Mouse (Mus musculus) spleen, adult 2 months (tissue): Measurements from ENCODE around the gene Trim26. TPM values are rescaled to one million over a fixed set of nuclear protein-coding genes. Genes with fewer than 3 reads are reported as not detected.
"Not testable (repeated sequence)": the region's sequence is repeated elsewhere in the genome, so short reads cannot be mapped to it uniquely, and the experiment has no call there.

Experiments
- DNase-seq, 2 experiments: peaks; one replicate each; pipeline versions ENCODE4 v3.0.0 to v3.0.0-alpha.2; 2012 to 2021; ENCODE audit warnings: low spot score in 2 of 2, low read depth in 1 of 2
- H3K27ac ChIP-seq: fragments of 200-500 bp; 2 replicates; pipeline ENCODE4 v1.5.1; 2012; ENCODE audit warnings: low read length, inconsistent platforms; ENCODE audit not compliant: insufficient read depth
- H3K27me3 ChIP-seq: fragments of 200-500 bp; 2 replicates; pipeline ENCODE4 v1.6.1; 2012; ENCODE audit warnings: mild to moderate bottlenecking, moderate library complexity, low read length, inconsistent platforms; ENCODE audit not compliant: control insufficient read depth, insufficient read depth
- H3K36me3 ChIP-seq: fragments of 200-500 bp; 2 replicates; pipeline ENCODE4 v1.6.1; 2012; ENCODE audit warnings: mild to moderate bottlenecking, low read length, inconsistent platforms; ENCODE audit not compliant: control insufficient read depth, insufficient read depth
- H3K4me1 ChIP-seq: fragments of 200-500 bp; 2 replicates; pipeline ENCODE4 v1.6.1; 2011; ENCODE audit warnings: inconsistent platforms; ENCODE audit not compliant: control insufficient read depth, insufficient read depth, insufficient read length
- H3K4me3 ChIP-seq: fragments of 200-500 bp; 2 replicates; pipeline ENCODE4 v1.5.1; 2011; ENCODE audit warnings: mild to moderate bottlenecking, inconsistent platforms; ENCODE audit not compliant: insufficient read depth, insufficient read length; ENCODE audit errors: extremely low read depth
- CTCF ChIP-seq: fragments of 200-500 bp; IDR thresholded peaks from 2 replicates; pipeline ENCODE4 v1.5.1; 2011; ENCODE audit warnings: mild to moderate bottlenecking, inconsistent platforms; ENCODE audit not compliant: insufficient read depth, insufficient read length, insufficient replicate concordance; ENCODE audit errors: extremely low read depth
- POLR2A ChIP-seq: fragments of 200-500 bp; IDR thresholded peaks from 2 replicates; pipeline ENCODE4 v1.6.1; 2011; ENCODE audit warnings: low read depth, low read length, inconsistent platforms
- WGBS: fragments of 180-500 bp; shearing (Covaris S2); methylation state at CpG from one replicate; pipeline ENCODE4 v1.1.7; 2018; 5-methylcytosine and 5-hydroxymethylcytosine counted together
- polyA plus RNA-seq: library from polyadenylated mRNA; depleted of rRNA; stranded (reverse); fragments of >200 nt; gene quantifications from 2 replicates; pipeline ENCODE4 v1.2.3, GENCODE M21; 2012

The Trim26 gene
- polyA plus RNA-seq, 1 experiment, result 55.6 TPM

GRCm38 (mm10) chr17:36825525-36825924 lies 11.4 kb upstream of the Trim26 start:
- WGBS, result 23% methylated on average over 4 of the region's 4 CpGs
- peak in 1 of 2 experiments; percentile 28 for DNase-seq
- Histone ChIP-seq H3K4me1 (no peaks in the 10 kb centered on the region), H3K27ac (no peak overlapping the region), H3K4me3 (no peak overlapping the region), H3K27me3 (no peaks in the 10 kb centered on the region), H3K36me3 (no peaks in the 10 kb centered on the region)
- no peak for TF ChIP-seq CTCF
- no peak for TF ChIP-seq POLR2A

DNA sequence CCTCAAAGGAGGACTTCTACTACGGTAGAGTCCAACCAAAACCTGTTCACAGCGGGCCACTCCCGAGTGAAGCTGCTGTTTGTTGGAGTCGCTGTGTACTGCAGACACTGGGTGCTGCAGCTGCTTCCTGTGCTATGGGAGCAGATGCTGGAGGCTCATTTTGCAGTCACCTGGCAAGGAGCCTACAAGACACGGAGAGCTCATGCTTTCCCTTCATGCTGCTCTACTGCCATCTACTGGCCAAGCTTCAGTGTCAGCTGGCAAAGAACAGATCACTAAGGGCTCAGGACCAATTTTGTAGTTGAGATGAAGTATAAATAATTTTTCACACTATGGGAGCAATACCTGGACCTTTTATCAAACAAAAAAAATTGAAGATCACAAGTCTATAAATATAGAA lies 10.9 kb upstream of the Trim26 start:
- not testable (repeated sequence) for H3K4me1 ChIP-seq, H3K27ac ChIP-seq, H3K4me3 ChIP-seq, H3K36me3 ChIP-seq, H3K27me3 ChIP-seq
- peak; percentile 53 to 70 for DNase-seq
- WGBS, result 2% methylated on average over 5 of the region's 5 CpGs
- peak; percentile 31; the same call in 1 of the 2 replicates for TF ChIP-seq CTCF

DNA sequence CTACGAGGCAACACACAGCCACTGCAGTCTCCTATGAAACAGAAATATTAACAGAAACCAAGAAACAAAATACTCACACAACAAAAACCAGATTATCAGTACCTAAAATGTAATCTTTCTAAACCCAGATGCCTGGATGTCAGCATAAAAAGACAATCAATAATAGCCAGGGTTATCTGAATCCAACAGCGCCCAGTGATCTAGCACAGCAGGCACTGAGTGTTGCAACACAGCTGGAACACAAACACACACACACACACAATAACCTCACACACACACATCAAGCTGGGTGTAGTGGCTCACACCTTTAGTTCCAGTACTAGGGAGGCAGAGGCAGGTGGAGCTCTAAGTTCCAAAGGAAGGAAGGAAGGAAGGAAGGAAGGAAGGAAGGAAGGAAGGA lies 8.4 kb upstream of the Trim26 start:
- Histone ChIP-seq H3K27me3 (no peaks in the 10 kb centered on the region), H3K4me1 (no peaks in the 10 kb centered on the region), H3K4me3 (no peak overlapping the region), H3K27ac (no peak overlapping the region), H3K36me3 (no peaks in the 10 kb centered on the region)
- TF ChIP-seq CTCF (no peak), POLR2A (no peak)
- 74% methylated on average over 2 of the region's 2 CpGs for WGBS
- DNase-seq, result no peak

- Histone ChIP-seq H3K27ac (no peak overlapping the region), H3K36me3 (no peaks in the 10 kb centered on the region), H3K4me1 (no peaks in the 10 kb centered on the region), H3K27me3 (no peaks in the 10 kb centered on the region), H3K4me3 (no peak overlapping the region)
- DNase-seq, result no peak
- 73% methylated on average over 3 of the region's 3 CpGs for WGBS
- TF ChIP-seq POLR2A (no peak), CTCF (no peak)
These were observed 6.5 kb upstream of the Trim26 start for GRCm38 (mm10) chr17:36830470-36830869.

- H3K4me1 ChIP-seq, result no peaks in the 10 kb centered on the region; the same call in 1 of the 2 replicates
- H3K4me3 ChIP-seq, result no peak overlapping the region
- 69% methylated on average over 4 of the region's 4 CpGs for WGBS
- no peak for DNase-seq
- no peak overlapping the region for H3K27ac ChIP-seq
- no peaks in the 10 kb centered on the region for H3K27me3 ChIP-seq
- H3K36me3 ChIP-seq, result no peaks in the 10 kb centered on the region
- TF ChIP-seq POLR2A (no peak), CTCF (no peak)
These were observed 4.2 kb upstream of the Trim26 start for GRCm38 (mm10) chr17:36832694-36833093.

GRCm38 (mm10) chr17:36835591-36836426 lies 1.1 kb upstream of the Trim26 start:
- DNase-seq, result peak; percentile 47

GRCm38 (mm10) chr17:36836427-36836812 lies 514 bp upstream of the Trim26 start:
- WGBS, result 11% methylated on average over 3 of the region's 3 CpGs
- Histone ChIP-seq H3K4me3 (peak overlapping the region; percentile 61), H3K4me1 (no peaks in the 10 kb centered on the region; the same call in 1 of the 2 replicates), H3K27me3 (no peaks in the 10 kb centered on the region), H3K27ac (peak overlapping the region; percentile 80), H3K36me3 (no peaks in the 10 kb centered on the region)
- no peak for DNase-seq
- no peak for TF ChIP-seq POLR2A
- TF ChIP-seq CTCF, result no peak

More at GRCm38 (mm10) chr17:36835591-36836426, 1.1 kb upstream of the Trim26 start:
- H3K27me3 ChIP-seq, result no peaks in the 10 kb centered on the region
- H3K36me3 ChIP-seq, result no peaks in the 10 kb centered on the region
- WGBS, result 42% methylated on average over 12 of the region's 12 CpGs
- no peak overlapping the region for H3K4me3 ChIP-seq
- no peaks in the 10 kb centered on the region; the same call in 1 of the 2 replicates for H3K4me1 ChIP-seq
- H3K27ac ChIP-seq, result no peak overlapping the region
- TF ChIP-seq POLR2A (no peak), CTCF (no peak)
